Mouse (Mus musculus): ENCODE measurements around the gene Dbndd2.
A peak's percentile ranks its signal among the peaks of the same experiment; 100 is the strongest.

- 0 out of 2 replicates have a peak, but pooled peaks have one; percentile 9 for TF ChIP-seq CTCF (IDR thresholded peaks at IDR 0.05; ENCODE audit: low read depth, low read length)
- TF ChIP-seq POLR2A (IDR thresholded peaks at IDR 0.05; ENCODE audit: extremely low read depth, insufficient read depth, low read length): no peak
Observed at GRCm38 (mm10) chr2:164497691-164498268, 11.9 kb downstream of the Dbndd2 start.

All from liver, adult 2 months (tissue).